Mouse (Mus musculus): ENCODE data around the gene Spata20.

DNA sequence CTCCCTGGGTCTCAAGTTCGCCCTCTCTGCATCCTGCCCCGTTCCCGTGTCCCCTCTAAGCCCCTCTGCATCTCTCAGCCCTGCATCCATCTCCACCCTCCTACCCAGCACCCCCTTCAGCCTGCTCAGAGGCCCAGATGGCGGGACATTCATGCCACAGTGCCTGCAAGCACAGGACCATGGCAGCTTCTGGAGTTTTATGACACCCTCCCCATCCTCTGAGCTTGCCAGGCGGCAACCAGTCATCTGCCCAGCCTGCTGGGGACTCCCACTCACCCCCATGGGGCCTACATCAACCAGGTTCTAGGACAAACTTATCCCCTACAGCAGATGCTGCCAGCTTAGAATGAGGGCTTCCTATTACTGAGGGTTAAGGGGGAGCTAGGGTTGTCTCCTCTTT lies 31.2 kb downstream of the Spata20 start:
- TF ChIP-seq CHD2 (IDR thresholded peaks at IDR 0.05; ENCODE audit: low read depth, low read length) = no peak
- TF ChIP-seq ZC3H11A (IDR thresholded peaks at IDR 0.05; ENCODE audit: borderline replicate concordance, low read depth, low read length) = no peak
